Mouse (Mus musculus): ENCODE results near the gene Pacsin1.

DNA sequence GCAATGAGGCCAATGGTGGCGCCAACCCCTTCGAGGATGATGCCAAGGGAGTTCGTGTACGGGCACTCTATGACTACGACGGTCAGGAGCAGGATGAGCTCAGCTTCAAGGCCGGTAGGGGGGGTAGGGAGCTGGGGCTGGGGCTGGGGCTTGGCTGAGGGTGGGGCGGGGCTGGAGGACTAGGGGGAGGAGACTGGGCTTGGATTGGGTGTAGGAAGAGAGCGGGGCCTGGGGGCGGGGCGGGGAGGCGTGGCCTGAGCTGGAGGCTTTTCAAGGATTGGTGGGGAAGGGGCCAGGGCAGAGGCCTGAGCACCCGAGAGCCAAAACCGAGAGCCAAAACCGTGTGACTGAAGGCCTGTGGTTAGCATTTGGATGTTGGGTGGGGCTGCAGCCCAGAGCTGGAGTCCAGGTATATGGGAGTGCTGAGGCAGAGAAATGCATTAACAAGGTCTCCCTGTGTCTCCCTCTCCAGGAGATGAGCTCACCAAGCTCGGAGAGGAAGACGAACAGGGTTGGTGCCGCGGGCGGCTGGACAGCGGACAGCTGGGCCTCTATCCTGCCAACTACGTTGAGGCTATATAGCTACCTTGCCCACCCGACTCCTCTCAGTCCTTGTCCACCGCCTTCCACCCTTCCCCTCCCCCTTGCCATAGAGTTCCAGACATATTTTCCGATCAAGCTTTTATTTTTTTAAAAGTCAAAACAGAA lies 52.8 kb downstream of the Pacsin1 start:
- TF ChIP-seq CTCF (IDR thresholded peaks at IDR 0.05; ENCODE audit: extremely low read depth, insufficient read depth, low read length) (no peak), POLR2A (IDR thresholded peaks at IDR 0.05; ENCODE audit: extremely low read depth, insufficient read depth, low read length) (no peak; the same call in 1 of the 2 replicates)
